Mouse (Mus musculus): ENCODE results near the gene Gsg1l.

- TF ChIP-seq CTCF (IDR thresholded peaks at IDR 0.05; ENCODE audit: insufficient read depth, low read length) = no peak
- no peak for TF ChIP-seq POLR2A (IDR thresholded peaks at IDR 0.05; ENCODE audit: borderline replicate concordance, extremely low read depth, low read depth, low read length)
Measured at GRCm38 (mm10) chr7:125973874-125974273, 108.3 kb downstream of the Gsg1l start.
